Mouse (Mus musculus): ENCODE measurements around the gene Mycl.

GRCm38 (mm10) chr4:122972056-122972455 is 23.4 kb upstream of the Mycl start:
- no peak for TF ChIP-seq CTCF (IDR thresholded peaks at IDR 0.05; ENCODE audit: insufficient read depth, low read length)
- TF ChIP-seq POLR2A (IDR thresholded peaks at IDR 0.05; ENCODE audit: borderline replicate concordance, extremely low read depth, low read depth, low read length): no peak

All from lung, adult 2 months (tissue).